Mouse (Mus musculus) forebrain, embryonic 15.5 days (tissue): ENCODE results near the gene Gm28360. TPM values are rescaled to one million over a fixed set of nuclear protein-coding genes. Genes with fewer than 3 reads are reported as not detected.
"Not testable (repeated sequence)": the region's sequence is repeated elsewhere in the genome, so short reads cannot be mapped to it uniquely, and the experiment has no call there.

Source experiments
- ATAC-seq: fragments of 200-750 bp; cut with Nextera tagmentation; replicated peaks from 2 replicates; pipeline ENCODE4 v1.8.0; 2017; ENCODE audit warnings: mild to moderate bottlenecking, moderate TSS enrichment, moderate library complexity
- H3K27ac ChIP-seq: fragments of 300-500 bp; sonication (generic); replicated peaks from 2 replicates; pipeline ENCODE4 v1.5.1; 2015; ENCODE audit warnings: mild to moderate bottlenecking, inconsistent platforms
- H3K27me3 ChIP-seq: fragments of 300-500 bp; sonication (generic); 2 replicates; pipeline ENCODE4 v1.6.1; 2015; ENCODE audit warnings: inconsistent platforms
- H3K36me3 ChIP-seq: fragments of 300-500 bp; sonication (generic); 2 replicates; pipeline ENCODE4 v1.6.1; 2015; ENCODE audit warnings: mild to moderate bottlenecking, inconsistent platforms
- H3K4me1 ChIP-seq: fragments of 300-500 bp; sonication (generic); 2 replicates; pipeline ENCODE4 v1.6.1; 2015; ENCODE audit warnings: inconsistent platforms
- H3K4me2 ChIP-seq: fragments of 300-500 bp; sonication (generic); replicated peaks from 2 replicates; pipeline ENCODE4 v1.6.1; 2015; ENCODE audit warnings: mild to moderate bottlenecking, inconsistent platforms
- H3K4me3 ChIP-seq: fragments of 300-500 bp; sonication (generic); 2 replicates; pipeline ENCODE4 v1.5.1; 2015; ENCODE audit warnings: mild to moderate bottlenecking, inconsistent platforms
- H3K9ac ChIP-seq: fragments of 300-500 bp; sonication (generic); replicated peaks from 2 replicates; pipeline ENCODE4 v1.6.1; 2015; ENCODE audit warnings: mild to moderate bottlenecking, inconsistent platforms
- H3K9me3 ChIP-seq: fragments of 300-500 bp; sonication (generic); 2 replicates; pipeline ENCODE4 v1.6.1; 2016; ENCODE audit warnings: inconsistent platforms
- WGBS: fragments of 180-500 bp; shearing (Covaris S2); methylation state at CpG from one replicate; pipeline ENCODE4 v1.1.7; 2015; ENCODE audit warnings: mixed read lengths; 5-methylcytosine and 5-hydroxymethylcytosine counted together
- polyA plus RNA-seq: library from polyadenylated mRNA; unstranded; fragments of >200 nt; fragmentation: Nextera tagmentation; extraction: Ambion mirVana; gene quantifications from 2 replicates; pipeline ENCODE4 v1.2.1, GENCODE M21; 2015

Gene Gm28360
- polyA plus RNA-seq = not detected in 2 replicates

GRCm38 (mm10) chr1:117829781-117830180 is at the start of gene Gm28360:
TSS of gene Gm28360 (plus strand) at chr1:117830081.
- H3K9me3 ChIP-seq, H3K27me3 ChIP-seq, H3K4me3 ChIP-seq, H3K27ac ChIP-seq, ATAC-seq, H3K4me1 ChIP-seq, H3K9ac ChIP-seq, H3K36me3 ChIP-seq, H3K4me2 ChIP-seq: not testable (repeated sequence)
- WGBS = 70% methylated on average over 5 of the region's 5 CpGs

- not testable (repeated sequence) for H3K9me3 ChIP-seq, ATAC-seq, H3K4me1 ChIP-seq, H3K27ac ChIP-seq, H3K9ac ChIP-seq, H3K36me3 ChIP-seq, H3K4me3 ChIP-seq, H3K4me2 ChIP-seq, H3K27me3 ChIP-seq
- 69% methylated on average over 3 of the region's 3 CpGs for WGBS
Measured at GRCm38 (mm10) chr1:117780833-117781232, 49.0 kb upstream of the Gm28360 start, which contains the start of gene B020011L13Rik. TSS of gene B020011L13Rik (plus strand) at chr1:117781133.

- not testable (repeated sequence) for ATAC-seq, H3K4me1 ChIP-seq, H3K9me3 ChIP-seq, H3K27me3 ChIP-seq, H3K9ac ChIP-seq, H3K27ac ChIP-seq, H3K36me3 ChIP-seq, H3K4me3 ChIP-seq, H3K4me2 ChIP-seq
Measured at GRCm38 (mm10) chr1:117816271-117816670, 13.6 kb upstream of the Gm28360 start.

GRCm38 (mm10) chr1:117851718-117852117 is 21.8 kb downstream of the Gm28360 start:
- H3K9ac ChIP-seq, ATAC-seq, H3K27me3 ChIP-seq, H3K4me2 ChIP-seq, H3K4me3 ChIP-seq, H3K36me3 ChIP-seq, H3K9me3 ChIP-seq, H3K27ac ChIP-seq, H3K4me1 ChIP-seq: not testable (repeated sequence)
- 81% methylated on average over 3 of the region's 3 CpGs for WGBS

Other genes starting within 250 kb of the Gm28360 start
- gene Gm28363, start 132.9 kb upstream of the Gm28360 start, polyA plus RNA-seq = not detected in 2 replicates
- not detected in 2 replicates for gene B020011L13Rik, start 48.9 kb upstream of the Gm28360 start, polyA plus RNA-seq
- not detected in 2 replicates for gene Gm28168, start 97.9 kb downstream of the Gm28360 start, polyA plus RNA-seq
- not detected in 2 replicates for gene Gm7145, start 135.9 kb downstream of the Gm28360 start, polyA plus RNA-seq